Mouse (Mus musculus): ENCODE measurements around the gene Spint4. TPM values are rescaled to one million over a fixed set of nuclear protein-coding genes. Genes with fewer than 3 reads are reported as not detected.

The Spint4 gene
- polyA plus RNA-seq (2014; fragmentation: Nextera tagmentation; extraction: Ambion mirVana) = not detected in 2 replicates

DNA sequence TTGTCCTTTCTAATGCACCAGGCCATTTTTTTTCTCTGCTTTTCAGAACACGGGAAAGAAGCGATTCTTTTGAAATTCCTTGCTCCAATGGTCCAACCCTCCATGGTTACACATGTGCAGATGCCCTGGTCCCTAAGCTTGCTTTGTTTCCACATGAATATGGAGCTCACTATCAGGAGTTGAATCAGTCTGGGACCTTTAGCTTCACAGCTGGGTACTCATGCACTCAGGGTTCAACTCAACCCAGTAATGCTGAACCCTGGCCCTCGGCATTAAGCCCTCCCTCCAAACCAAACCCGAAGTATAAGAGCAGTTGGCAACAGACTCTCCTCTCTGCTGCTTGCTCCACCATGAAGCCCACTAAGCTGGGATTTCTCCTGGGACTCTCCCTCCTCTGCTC, at the start of gene Spint4:
Gene Spint4, plus strand, starts transcription at position 301 of the 400 bp plus-strand sequence.
- H3K9ac ChIP-seq (ENCODE audit: low read length) = no peak within 1 kb of the TSS
- H3K4me3 ChIP-seq (ENCODE audit: low read depth, low read length) = no peak within 1 kb of the TSS
- no peaks in the 10 kb centered on the region for H3K27me3 ChIP-seq (ENCODE audit: control insufficient read depth, insufficient read depth, low read length)
- H3K27ac ChIP-seq (replicated peaks; ENCODE audit: low read depth, low read length) = no peak within 1 kb of the TSS
- no peaks in the 10 kb centered on the region for H3K36me3 ChIP-seq (ENCODE audit: control insufficient read depth, insufficient read depth, low read length)
- ATAC-seq (ENCODE audit: insufficient number of reproducible peaks, low FRiP score, low TSS enrichment, low read depth) (no peak), DNase-seq (ENCODE audit: low spot score) (no peak)
- H3K4me1 ChIP-seq (ENCODE audit: control insufficient read depth, insufficient read depth, low read length) = no peaks in the 10 kb centered on the region
- H3K4me2 ChIP-seq (ENCODE audit: low read depth, severe bottlenecking) = no peak within 1 kb of the TSS
- no peaks in the 10 kb centered on the region for H3K9me3 ChIP-seq (ENCODE audit: control insufficient read depth, low read length)
- 85% methylated on average over 4 of the region's 4 CpGs for WGBS

DNA sequence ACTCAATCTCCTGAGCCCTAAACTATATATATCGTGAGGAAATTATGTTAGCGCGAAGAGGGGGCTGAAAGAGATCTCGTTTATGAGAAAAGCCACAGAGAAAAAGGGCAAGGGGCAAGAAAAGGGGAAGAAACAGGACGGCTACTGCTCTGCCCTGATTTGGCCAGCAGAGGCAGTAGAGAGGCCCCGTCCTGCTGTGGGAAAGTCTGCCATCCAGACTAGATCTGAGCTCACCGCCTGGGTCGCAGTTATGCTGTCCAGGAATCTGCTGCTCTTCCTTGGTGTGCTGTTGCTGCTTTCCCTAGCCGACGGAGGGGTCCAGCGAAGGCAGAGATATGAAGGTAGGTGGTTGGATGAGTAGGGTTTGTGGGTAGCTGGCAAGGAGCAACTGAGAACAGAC, 42.4 kb upstream of the Spint4 start, which contains the start of gene Wfdc10:
Gene Wfdc10, plus strand, starts transcription at position 189 of the 400 bp plus-strand sequence.
- WGBS = 17% methylated on average over 11 of the region's 11 CpGs
- Histone ChIP-seq H3K4me2 (ENCODE audit: low read depth, severe bottlenecking) (no peak within 1 kb of the TSS), H3K9ac (ENCODE audit: low read length) (no peak within 1 kb of the TSS), H3K4me1 (ENCODE audit: control insufficient read depth, insufficient read depth, low read length) (no peaks in the 10 kb centered on the region), H3K36me3 (ENCODE audit: control insufficient read depth, insufficient read depth, low read length) (no peaks in the 10 kb centered on the region), H3K4me3 (ENCODE audit: low read depth, low read length) (no peak within 1 kb of the TSS), H3K27me3 (ENCODE audit: control insufficient read depth, insufficient read depth, low read length) (no peaks in the 10 kb centered on the region), H3K9me3 (ENCODE audit: control insufficient read depth, low read length) (no peaks in the 10 kb centered on the region), H3K27ac (replicated peaks; ENCODE audit: low read depth, low read length) (no peak within 1 kb of the TSS)
- no peak for ATAC-seq (ENCODE audit: insufficient number of reproducible peaks, low FRiP score, low TSS enrichment, low read depth)
- DNase-seq (ENCODE audit: low spot score) = peak; percentile 76

GRCm38 (mm10) chr2:164656483-164656882, 41.8 kb upstream of the Spint4 start, which contains the start of gene Wfdc9:
Gene Wfdc9 (minus strand): TSS chr2:164656583.
- Histone ChIP-seq H3K4me3 (ENCODE audit: low read depth, low read length) (no peak within 1 kb of the TSS), H3K36me3 (ENCODE audit: control insufficient read depth, insufficient read depth, low read length) (no peaks in the 10 kb centered on the region), H3K4me2 (ENCODE audit: low read depth, severe bottlenecking) (no peak within 1 kb of the TSS), H3K9ac (ENCODE audit: low read length) (no peak within 1 kb of the TSS), H3K27me3 (ENCODE audit: control insufficient read depth, insufficient read depth, low read length) (no peaks in the 10 kb centered on the region), H3K27ac (replicated peaks; ENCODE audit: low read depth, low read length) (no peak within 1 kb of the TSS), H3K4me1 (ENCODE audit: control insufficient read depth, insufficient read depth, low read length) (no peaks in the 10 kb centered on the region), H3K9me3 (ENCODE audit: control insufficient read depth, low read length) (no peaks in the 10 kb centered on the region)
- WGBS = 87% methylated on average over 9 of the region's 9 CpGs
- ATAC-seq (ENCODE audit: insufficient number of reproducible peaks, low FRiP score, low TSS enrichment, low read depth) (no peak), DNase-seq (ENCODE audit: low spot score) (no peak)

DNA sequence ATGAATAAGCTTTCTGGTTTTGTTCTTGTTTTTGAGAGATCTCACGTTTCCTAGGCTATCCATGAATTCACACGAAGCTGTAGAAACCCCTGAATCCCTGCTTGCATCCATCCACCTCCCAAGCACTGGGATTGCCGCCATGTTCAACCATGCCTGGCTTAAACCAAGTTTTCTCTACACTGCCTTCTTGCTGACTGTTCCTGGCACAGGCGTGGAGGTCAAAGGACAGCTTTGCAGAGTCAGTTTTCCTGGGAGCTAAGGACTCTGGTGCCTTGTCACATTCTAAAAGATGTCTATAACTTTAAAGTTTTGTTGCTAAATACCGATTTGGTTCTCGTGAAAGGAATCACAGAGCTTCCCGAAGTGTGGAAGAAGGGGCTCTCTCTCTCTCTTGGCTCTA, 33.5 kb upstream of the Spint4 start:
- 89% methylated on average over 7 of the region's 7 CpGs for WGBS
- Histone ChIP-seq H3K27ac (replicated peaks; ENCODE audit: low read depth, low read length) (no peak overlapping the region), H3K4me2 (ENCODE audit: low read depth, severe bottlenecking) (no peak overlapping the region), H3K36me3 (ENCODE audit: control insufficient read depth, insufficient read depth, low read length) (no peaks in the 10 kb centered on the region), H3K4me1 (ENCODE audit: control insufficient read depth, insufficient read depth, low read length) (no peaks in the 10 kb centered on the region), H3K4me3 (ENCODE audit: low read depth, low read length) (no peak overlapping the region), H3K9me3 (ENCODE audit: control insufficient read depth, low read length) (no peaks in the 10 kb centered on the region; the same call in 1 of the 2 replicates), H3K9ac (ENCODE audit: low read length) (no peak overlapping the region), H3K27me3 (ENCODE audit: control insufficient read depth, insufficient read depth, low read length) (no peaks in the 10 kb centered on the region)
- no peak for DNase-seq (ENCODE audit: low spot score)
- ATAC-seq (ENCODE audit: insufficient number of reproducible peaks, low FRiP score, low TSS enrichment, low read depth) = no peak

- no peak overlapping the region for H3K9ac ChIP-seq (ENCODE audit: low read length)
- H3K27me3 ChIP-seq (ENCODE audit: control insufficient read depth, insufficient read depth, low read length) = no peaks in the 10 kb centered on the region
- H3K9me3 ChIP-seq (ENCODE audit: control insufficient read depth, low read length) = no peaks in the 10 kb centered on the region; the same call in 1 of the 2 replicates
- no peak overlapping the region for H3K27ac ChIP-seq (replicated peaks; ENCODE audit: low read depth, low read length)
- DNase-seq (ENCODE audit: low spot score) (no peak), ATAC-seq (ENCODE audit: insufficient number of reproducible peaks, low FRiP score, low TSS enrichment, low read depth) (no peak)
- H3K4me3 ChIP-seq (ENCODE audit: low read depth, low read length) = no peak overlapping the region
- 88% methylated on average over 5 of the region's 5 CpGs for whole genome bisulfite sequencing
- no peak overlapping the region for H3K4me2 ChIP-seq (ENCODE audit: low read depth, severe bottlenecking)
- H3K36me3 ChIP-seq (ENCODE audit: control insufficient read depth, insufficient read depth, low read length) = no peaks in the 10 kb centered on the region
- H3K4me1 ChIP-seq (ENCODE audit: control insufficient read depth, insufficient read depth, low read length) = no peaks in the 10 kb centered on the region
These were observed 28.0 kb upstream of the Spint4 start for GRCm38 (mm10) chr2:164670261-164670660.

- H3K9ac ChIP-seq (ENCODE audit: low read length) = no peak overlapping the region
- H3K9me3 ChIP-seq (ENCODE audit: control insufficient read depth, low read length) = no peaks in the 10 kb centered on the region; the same call in 1 of the 2 replicates
- H3K4me1 ChIP-seq (ENCODE audit: control insufficient read depth, insufficient read depth, low read length) = no peaks in the 10 kb centered on the region
- DNase-seq (ENCODE audit: low spot score) (peak; percentile 25), ATAC-seq (ENCODE audit: insufficient number of reproducible peaks, low FRiP score, low TSS enrichment, low read depth) (no peak)
- no peak overlapping the region for H3K4me3 ChIP-seq (ENCODE audit: low read depth, low read length)
- no peaks in the 10 kb centered on the region for H3K27me3 ChIP-seq (ENCODE audit: control insufficient read depth, insufficient read depth, low read length)
- no peaks in the 10 kb centered on the region for H3K36me3 ChIP-seq (ENCODE audit: control insufficient read depth, insufficient read depth, low read length)
- H3K27ac ChIP-seq (replicated peaks; ENCODE audit: low read depth, low read length) = no peak overlapping the region
- no peak overlapping the region for H3K4me2 ChIP-seq (ENCODE audit: low read depth, severe bottlenecking)
- 28% methylated on average over 1 of the region's 1 CpGs for WGBS
These were observed 27.4 kb upstream of the Spint4 start for GRCm38 (mm10) chr2:164670938-164671337.

DNA sequence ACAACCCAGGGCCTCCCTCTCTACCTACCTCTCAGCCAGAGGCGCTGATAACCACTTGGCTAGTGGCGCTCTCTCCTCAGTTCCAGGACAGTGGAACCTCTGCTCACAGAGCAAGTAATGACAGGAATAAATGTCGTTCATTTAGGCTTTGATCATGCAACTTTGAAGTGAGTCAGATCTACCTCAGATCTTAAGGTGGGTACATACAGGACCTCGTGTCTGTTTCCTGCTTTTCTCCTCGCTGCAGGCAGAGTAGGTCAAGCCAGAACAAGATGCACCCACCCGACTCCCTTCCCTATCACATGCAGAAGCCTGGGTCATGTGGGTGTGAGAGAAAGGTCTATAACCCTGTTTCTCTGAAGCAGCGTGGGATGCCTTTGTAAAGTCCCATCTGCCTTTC, 24.3 kb upstream of the Spint4 start, which contains the start of gene Wfdc11:
Gene Wfdc11, minus strand, starts transcription at position 101 of the 400 bp plus-strand sequence.
- Histone ChIP-seq H3K4me2 (ENCODE audit: low read depth, severe bottlenecking) (no peak within 1 kb of the TSS), H3K9me3 (ENCODE audit: control insufficient read depth, low read length) (no peaks in the 10 kb centered on the region), H3K9ac (ENCODE audit: low read length) (no peak within 1 kb of the TSS), H3K4me1 (ENCODE audit: control insufficient read depth, insufficient read depth, low read length) (no peaks in the 10 kb centered on the region), H3K36me3 (ENCODE audit: control insufficient read depth, insufficient read depth, low read length) (no peaks in the 10 kb centered on the region), H3K27ac (replicated peaks; ENCODE audit: low read depth, low read length) (no peak within 1 kb of the TSS), H3K4me3 (ENCODE audit: low read depth, low read length) (no peak within 1 kb of the TSS), H3K27me3 (ENCODE audit: control insufficient read depth, insufficient read depth, low read length) (no peaks in the 10 kb centered on the region)
- DNase-seq (ENCODE audit: low spot score) (no peak), ATAC-seq (ENCODE audit: insufficient number of reproducible peaks, low FRiP score, low TSS enrichment, low read depth) (no peak)
- 77% methylated on average over 7 of the region's 7 CpGs for WGBS

- DNase-seq (ENCODE audit: low spot score) = no peak
- WGBS = 81% methylated on average over 7 of the region's 7 CpGs
- Histone ChIP-seq H3K9ac (ENCODE audit: low read length) (no peak overlapping the region), H3K4me2 (ENCODE audit: low read depth, severe bottlenecking) (no peak overlapping the region), H3K4me3 (ENCODE audit: low read depth, low read length) (no peak overlapping the region), H3K27ac (replicated peaks; ENCODE audit: low read depth, low read length) (no peak overlapping the region), H3K27me3 (ENCODE audit: control insufficient read depth, insufficient read depth, low read length) (no peaks in the 10 kb centered on the region), H3K4me1 (ENCODE audit: control insufficient read depth, insufficient read depth, low read length) (no peaks in the 10 kb centered on the region), H3K36me3 (ENCODE audit: control insufficient read depth, insufficient read depth, low read length) (no peaks in the 10 kb centered on the region), H3K9me3 (ENCODE audit: control insufficient read depth, low read length) (no peaks in the 10 kb centered on the region)
- no peak for ATAC-seq (ENCODE audit: insufficient number of reproducible peaks, low FRiP score, low TSS enrichment, low read depth)
These were observed 22.2 kb upstream of the Spint4 start for GRCm38 (mm10) chr2:164676103-164676502.
